Mouse (Mus musculus): Measurements from ENCODE around the gene Sae1. TPM values are rescaled to one million over a fixed set of nuclear protein-coding genes. Genes with fewer than 3 reads are reported as not detected.

Sae1 gene
- polyA plus RNA-seq, 2 experiments, result 55.6 to 89.3 TPM

DNA sequence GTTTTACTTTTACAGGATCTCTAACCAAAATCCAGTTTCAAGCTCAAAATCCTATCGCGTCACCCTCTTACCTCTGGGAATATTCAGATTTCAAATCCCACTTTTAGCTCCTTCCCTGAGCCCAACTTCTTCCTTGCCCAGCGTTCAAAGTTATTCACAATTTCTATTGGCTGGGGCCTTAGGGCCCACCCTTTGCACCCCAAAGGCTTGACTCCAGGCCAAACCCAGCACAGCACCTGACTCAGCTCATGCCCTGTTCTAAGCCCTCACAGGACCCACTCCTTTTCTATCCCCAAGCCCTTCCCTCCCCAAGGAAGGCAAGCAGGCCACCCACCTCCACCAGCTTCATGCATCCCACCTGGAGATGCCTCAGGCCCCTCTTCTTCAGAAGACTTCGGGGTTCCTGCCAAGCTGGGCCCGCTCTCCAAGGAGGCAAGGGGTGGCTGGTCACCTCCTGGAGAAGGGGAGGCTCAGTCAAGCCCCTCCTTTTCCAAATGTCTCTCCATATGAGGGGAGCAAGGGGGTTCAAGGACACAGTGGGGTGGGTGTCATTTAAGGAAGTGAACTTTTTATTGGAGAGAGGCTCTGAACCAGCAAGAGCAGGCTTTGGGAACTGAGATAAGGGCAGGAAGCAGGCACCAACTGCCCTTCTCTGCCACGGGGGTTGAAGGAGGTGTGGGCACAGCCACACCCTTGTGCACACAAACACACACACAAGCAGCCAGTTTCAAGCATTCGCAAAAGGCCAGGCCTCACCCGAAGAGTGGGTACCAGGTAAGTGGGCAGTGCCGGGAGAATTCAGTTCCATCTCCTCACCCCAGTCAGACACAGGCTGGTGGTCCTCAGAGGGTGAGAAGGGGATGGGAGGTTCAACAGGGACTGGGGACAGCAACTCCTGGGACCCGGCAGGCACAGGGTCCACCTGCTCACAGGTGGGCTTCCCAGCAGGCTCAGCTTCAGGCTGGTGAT is 112.4 kb downstream of the Sae1 start:
- TF ChIP-seq CTCF (IDR thresholded peaks at IDR 0.05; ENCODE audit: low read depth) (0 out of 2 replicates have a peak, but pooled peaks have one; percentile 1), EP300 (IDR thresholded peaks at IDR 0.05; ENCODE audit: low read depth) (peak; percentile 41)

DNA sequence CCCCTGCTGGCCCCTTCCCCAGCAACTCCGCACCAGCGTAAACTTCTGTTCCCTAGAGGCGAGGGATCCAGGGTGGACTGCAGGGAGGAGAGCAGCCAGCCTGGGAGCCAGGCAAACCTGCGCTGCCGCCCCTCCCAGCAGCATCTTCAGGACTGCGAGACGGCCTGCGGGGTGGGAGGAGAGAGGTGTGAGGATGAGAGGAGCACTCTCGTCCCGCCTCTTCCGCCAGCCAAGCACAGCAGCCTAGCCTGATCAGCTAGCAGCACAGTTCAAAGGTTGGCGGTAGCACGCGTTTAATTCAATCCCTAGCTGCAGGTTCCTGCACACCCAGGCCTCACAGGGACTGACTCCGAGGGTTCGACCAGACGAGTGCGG is 113.9 kb downstream of the Sae1 start:
- TF ChIP-seq EP300 (IDR thresholded peaks at IDR 0.05; ENCODE audit: low read depth) (no peak), CTCF (IDR thresholded peaks at IDR 0.05; ENCODE audit: low read depth) (no peak)
- Histone ChIP-seq H3K4me1 (replicated peaks; ENCODE audit: control insufficient read depth in 2 of 2, insufficient read depth in 2 of 2, low read length in 1 of 2) (peaks cover 25 to 29% of the 10 kb centered on the region in 2 experiments), H3K36me3 (replicated peaks; ENCODE audit: control insufficient read depth, insufficient read depth, low read depth) (peaks cover 11% of the 10 kb centered on the region; the same call in 1 of the 2 replicates), H3K27me3 (ENCODE audit: control insufficient read depth, insufficient read depth, low read length) (no peaks in the 10 kb centered on the region), H3K9ac (replicated peaks) (peak overlapping the region; percentile 84), H3K9me3 (ENCODE audit: control insufficient read depth, low read length) (no peaks in the 10 kb centered on the region), H3K4me2 (ENCODE audit: low read depth) (peak overlapping the region; percentile 96), H3K27ac (peak overlapping the region; percentile 82), H3K4me3 (ENCODE audit: insufficient read depth in 1 of 2, low read depth in 2 of 2, low read length in 2 of 2) (peak overlapping the region; percentile 73 to 79)
- ATAC-seq (ENCODE audit: insufficient read depth) (peak; percentile 83), DNase-seq (ENCODE audit: low read depth in 3 of 3, low spot score in 3 of 3) (peak; percentile 72 to 82 (median 73))
- 0% methylated on average over 18 of the region's 18 CpGs for WGBS (ENCODE audit: insufficient replicate concordance)

More for the DNA sequence above, 112.4 kb downstream of the Sae1 start:
- peak in 1 of 3 experiments; percentile 49 for DNase-seq (ENCODE audit: low read depth in 3 of 3, low spot score in 3 of 3)
- Histone ChIP-seq H3K36me3 (replicated peaks; ENCODE audit: control insufficient read depth, insufficient read depth, low read depth) (peaks cover 11% of the 10 kb centered on the region), H3K4me1 (replicated peaks; ENCODE audit: control insufficient read depth in 2 of 2, insufficient read depth in 2 of 2, low read length in 1 of 2) (peaks cover 25 to 29% of the 10 kb centered on the region in 2 experiments), H3K27ac (peak overlapping the region; percentile 82), H3K9me3 (ENCODE audit: control insufficient read depth, low read length) (no peaks in the 10 kb centered on the region), H3K9ac (replicated peaks) (peak overlapping the region; percentile 84), H3K4me3 (ENCODE audit: insufficient read depth in 1 of 2, low read depth in 2 of 2, low read length in 2 of 2) (peak overlapping the region; percentile 0 to 73; a peak in 3 of 4 replicates), H3K4me2 (ENCODE audit: low read depth) (peak overlapping the region; percentile 96), H3K27me3 (ENCODE audit: control insufficient read depth, insufficient read depth, low read length) (no peaks in the 10 kb centered on the region)
- no peak for ATAC-seq (ENCODE audit: insufficient read depth)
- 37% methylated on average over 10 of the region's 10 CpGs for WGBS (ENCODE audit: insufficient replicate concordance)

DNA sequence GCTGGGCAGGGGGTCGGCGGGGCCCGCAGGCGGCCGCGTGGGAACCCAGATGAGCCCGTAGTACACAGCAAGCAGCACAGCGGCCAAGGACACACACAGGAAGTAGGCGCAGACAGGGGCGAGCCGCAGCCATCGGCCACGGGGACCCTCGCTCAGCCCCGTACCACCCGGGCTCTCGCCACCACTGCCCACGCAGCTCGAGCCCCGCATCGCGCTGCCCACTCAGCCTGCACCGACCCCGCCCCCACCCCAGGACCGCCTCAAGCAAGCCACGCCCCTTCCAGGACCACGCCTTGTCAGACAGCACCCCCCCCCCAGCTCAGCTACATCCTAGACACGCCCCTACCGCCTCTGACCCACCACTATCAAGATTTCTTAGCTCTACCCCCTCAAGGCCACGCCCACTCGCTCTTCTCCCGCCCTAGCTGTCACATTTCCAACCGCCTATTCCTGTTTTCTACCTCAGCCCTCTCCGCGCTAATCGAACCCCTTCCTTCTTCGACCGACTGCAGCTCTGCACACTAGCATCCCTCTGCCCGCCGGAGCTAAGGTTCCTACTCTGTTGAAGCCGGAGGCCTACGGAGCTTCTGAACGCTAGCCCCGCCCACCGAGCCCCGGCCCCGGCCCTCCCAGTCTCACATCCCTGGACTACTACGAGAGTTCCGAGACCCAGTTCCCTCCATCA is 114.4 kb downstream of the Sae1 start, which contains the start of gene Inafm1:
Gene Inafm1, minus strand, starts transcription at position 537 of the 685 bp plus-strand sequence.
- peak within 1 kb of the TSS; percentile 82 for H3K27ac ChIP-seq
- peak within 1 kb of the TSS; percentile 73 to 79 for H3K4me3 ChIP-seq (ENCODE audit: insufficient read depth in 1 of 2, low read depth in 2 of 2, low read length in 2 of 2)
- peaks cover 25 to 29% of the 10 kb centered on the region in 2 experiments for H3K4me1 ChIP-seq (replicated peaks; ENCODE audit: control insufficient read depth in 2 of 2, insufficient read depth in 2 of 2, low read length in 1 of 2)
- H3K9me3 ChIP-seq (ENCODE audit: control insufficient read depth, low read length), result no peaks in the 10 kb centered on the region
- DNase-seq (ENCODE audit: low read depth in 3 of 3, low spot score in 3 of 3) (peak; percentile 89 to 90 (median 90)), ATAC-seq (ENCODE audit: insufficient read depth) (peak; percentile 73)
- H3K36me3 ChIP-seq (replicated peaks; ENCODE audit: control insufficient read depth, insufficient read depth, low read depth), result peaks cover 11% of the 10 kb centered on the region; the same call in 1 of the 2 replicates
- WGBS (ENCODE audit: insufficient replicate concordance), result under 1% methylated on average over 38 of the region's 49 CpGs
- no peaks in the 10 kb centered on the region for H3K27me3 ChIP-seq (ENCODE audit: control insufficient read depth, insufficient read depth, low read length)
- peak within 1 kb of the TSS; percentile 84 for H3K9ac ChIP-seq (replicated peaks)
- no peak; the same call in 1 of the 2 replicates for TF ChIP-seq CTCF (IDR thresholded peaks at IDR 0.05; ENCODE audit: low read depth)
- no peak for TF ChIP-seq EP300 (IDR thresholded peaks at IDR 0.05; ENCODE audit: low read depth)
- H3K4me2 ChIP-seq (ENCODE audit: low read depth), result peak within 1 kb of the TSS; percentile 96

DNA sequence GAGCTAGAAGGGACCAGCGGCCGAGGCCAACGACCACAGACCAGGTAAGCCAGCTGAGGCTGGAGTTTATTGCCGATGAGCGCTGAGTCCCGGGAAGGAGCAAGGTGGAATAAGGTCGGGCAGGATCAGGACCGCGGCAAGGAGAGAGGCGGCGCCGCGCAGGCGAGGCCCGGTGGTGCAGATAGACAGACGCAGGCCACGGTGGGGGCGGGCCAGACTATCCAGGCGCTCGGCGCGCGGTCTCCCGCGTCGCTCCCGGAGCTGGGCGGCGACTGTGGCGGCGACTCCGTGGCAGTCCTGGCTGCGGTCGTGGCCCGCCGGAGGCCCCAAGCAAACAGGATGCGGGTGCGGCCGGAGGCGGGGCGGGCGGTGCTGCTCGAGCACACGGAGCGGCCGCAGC is 114.9 kb downstream of the Sae1 start:
- 0% methylated on average over 42 of the region's 46 CpGs for WGBS (ENCODE audit: insufficient replicate concordance)
- TF ChIP-seq EP300 (IDR thresholded peaks at IDR 0.05; ENCODE audit: low read depth), result no peak
- peak; percentile 60 for TF ChIP-seq CTCF (IDR thresholded peaks at IDR 0.05; ENCODE audit: low read depth)

More for the DNA sequence above, 114.9 kb downstream of the Sae1 start:
- Histone ChIP-seq H3K36me3 (replicated peaks; ENCODE audit: control insufficient read depth, insufficient read depth, low read depth) (peaks cover 9% of the 10 kb centered on the region; the same call in 1 of the 2 replicates), H3K9ac (replicated peaks) (peak overlapping the region; percentile 84), H3K4me2 (ENCODE audit: low read depth) (peak overlapping the region; percentile 96), H3K4me3 (ENCODE audit: insufficient read depth in 1 of 2, low read depth in 2 of 2, low read length in 2 of 2) (peak overlapping the region; percentile 73 to 79), H3K9me3 (ENCODE audit: control insufficient read depth, low read length) (no peaks in the 10 kb centered on the region), H3K27me3 (ENCODE audit: control insufficient read depth, insufficient read depth, low read length) (no peaks in the 10 kb centered on the region), H3K4me1 (replicated peaks; ENCODE audit: control insufficient read depth in 2 of 2, insufficient read depth in 2 of 2, low read length in 1 of 2) (peaks cover 25 to 29% of the 10 kb centered on the region in 2 experiments), H3K27ac (peak overlapping the region; percentile 82)
- ATAC-seq (ENCODE audit: insufficient read depth), result peak; percentile 74
- peak; percentile 74 to 76 (median 74) for DNase-seq (ENCODE audit: low read depth in 3 of 3, low spot score in 3 of 3)
